Mouse (Mus musculus) bone marrow macrophage, adult 2 months (primary cell): ENCODE measurements around the gene Fto.

Experiments used
- CTCF ChIP-seq: IDR thresholded peaks from 2 replicates; pipeline ENCODE4 v1.5.1; 2012; ENCODE audit warnings: low read depth, mild to moderate bottlenecking, low read length, moderate library complexity
- POLR2A ChIP-seq: IDR thresholded peaks from 2 replicates; pipeline ENCODE4 v1.6.1; 2012; ENCODE audit warnings: mild to moderate bottlenecking, low read depth, low read length, borderline replicate concordance

- TF ChIP-seq CTCF: no peak
- TF ChIP-seq POLR2A: no peak
Observed at GRCm38 (mm10) chr8:91357493-91358014, 44.2 kb downstream of the Fto start.
